Mouse (Mus musculus): ENCODE results near the gene Slc24a3.

Slc24a3 gene

GRCm38 (mm10) chr2:145682924-145683323 lies 515.4 kb downstream of the Slc24a3 start:
- no peak for DNase-seq (ENCODE audit: low spot score in 2 of 2)

GRCm38 (mm10) chr2:145683536-145683935 lies 516.0 kb downstream of the Slc24a3 start:
- DNase-seq (ENCODE audit: low spot score in 2 of 2) = no peak

GRCm38 (mm10) chr2:145684151-145684550 lies 516.6 kb downstream of the Slc24a3 start:
- no peak for DNase-seq (ENCODE audit: low spot score in 2 of 2)

GRCm38 (mm10) chr2:145684891-145685290 lies 517.3 kb downstream of the Slc24a3 start:
- no peak for DNase-seq (ENCODE audit: low spot score in 2 of 2)

DNA sequence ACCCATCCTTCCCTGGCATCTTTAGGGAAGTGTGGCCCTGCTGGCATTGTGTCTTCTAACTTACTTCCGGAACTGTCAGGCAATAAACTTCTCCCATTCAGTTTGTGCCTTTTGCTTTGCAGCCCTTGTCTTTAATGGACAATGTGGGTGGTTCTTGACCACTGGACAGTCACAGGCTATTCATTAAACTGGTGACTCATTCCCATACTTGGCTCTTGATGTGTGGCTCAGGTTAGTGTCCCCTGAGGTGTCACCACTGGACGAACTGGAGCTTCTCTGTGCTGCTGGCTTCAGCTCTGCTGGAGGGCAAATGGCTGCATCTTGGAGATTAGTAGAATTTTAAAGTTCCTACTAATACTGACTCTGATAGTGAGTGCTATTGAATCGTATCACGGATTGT lies 518.5 kb downstream of the Slc24a3 start:
- DNase-seq (ENCODE audit: low spot score in 2 of 2) = no peak

GRCm38 (mm10) chr2:145691367-145692009 lies 523.9 kb downstream of the Slc24a3 start:
- no peak for DNase-seq (ENCODE audit: low spot score in 2 of 2)

Measured in urinary bladder, adult 18-20 months (tissue).